Mouse (Mus musculus) ovary, adult 10 weeks (tissue): ENCODE data around the gene Itch. TPM values are rescaled to one million over a fixed set of nuclear protein-coding genes. Genes with fewer than 3 reads are reported as not detected.

Experiments
- polyA plus RNA-seq: library from polyadenylated mRNA; stranded (reverse); fragments of 350-450 nt; fragmentation: Illumina TruSeq; extraction: RNeasy Lipid Tissue Mini Kit (QIAGEN cat#74804); gene quantifications from one replicate; pipeline ENCODE4 v1.2.3, GENCODE M21; 2014

Itch gene
- polyA plus RNA-seq, result 111 TPM

GRCm38 (mm10) chr2:155133011-155133976 is at the start of gene Itch:
Itch (plus strand) TSS chr2:155133509.

GRCm38 (mm10) chr2:155236362-155236992 is 103.2 kb downstream of the Itch start, which contains the start of gene Dynlrb1:
Dynlrb1 (plus strand) TSS chr2:155236533.

GRCm38 (mm10) chr2:155276195-155276594 is 142.9 kb downstream of the Itch start, which contains the start of gene Map1lc3a:
Map1lc3a (plus strand) TSS chr2:155276297.

Other genes starting within 250 kb of the Itch start
- gene Eif2s2, start 240.6 kb upstream of the Itch start, polyA plus RNA-seq, result 456 TPM
- 14.2 TPM for gene Gm14226, start 115.2 kb upstream of the Itch start, polyA plus RNA-seq
- gene Ahcy, start 59.0 kb upstream of the Itch start, polyA plus RNA-seq, result 34.0 TPM
- 335 TPM for gene Dynlrb1, start 103.0 kb downstream of the Itch start, polyA plus RNA-seq
- gene Map1lc3a, start 142.8 kb downstream of the Itch start, polyA plus RNA-seq, result not detected
- gene Pigu, start 223.9 kb downstream of the Itch start, polyA plus RNA-seq, result 84.2 TPM
- gene Trp53inp2, start 247.6 kb downstream of the Itch start, polyA plus RNA-seq, result 73.9 TPM